Mouse (Mus musculus): ENCODE measurements around the gene Calr4. TPM values are rescaled to one million over a fixed set of nuclear protein-coding genes. Genes with fewer than 3 reads are reported as not detected.

Gene Calr4
- polyA plus RNA-seq, 1 experiment from 2014 or later = 0.11 TPM

GRCm38 (mm10) chr4:109245016-109245620 lies 10.8 kb downstream of the Calr4 start:
- no peak for DNase-seq (ENCODE audit: low spot score, missing footprints)

GRCm38 (mm10) chr4:109251605-109252004 lies 17.3 kb downstream of the Calr4 start:
- Histone ChIP-seq H3K4me2 (no peak overlapping the region), H3K9me3 (ENCODE audit: control insufficient read depth, low read length) (no peaks in the 10 kb centered on the region), H3K36me3 (ENCODE audit: control insufficient read depth, insufficient read depth, low read length) (no peaks in the 10 kb centered on the region), H3K4me1 (ENCODE audit: control insufficient read depth, insufficient read depth, low read length) (no peaks in the 10 kb centered on the region), H3K27ac (ENCODE audit: low read depth, low read length) (no peak overlapping the region), H3K27me3 (ENCODE audit: control insufficient read depth, insufficient read depth, low read length) (no peaks in the 10 kb centered on the region), H3K9ac (ENCODE audit: low read length) (no peak overlapping the region), H3K4me3 (ENCODE audit: low read depth, low read length) (no peak overlapping the region)
- ATAC-seq (ENCODE audit: low FRiP score) (no peak), DNase-seq (ENCODE audit: low spot score, missing footprints) (no peak)
- 51% methylated on average over 3 of the region's 3 CpGs for WGBS

More at GRCm38 (mm10) chr4:109245016-109245620, 10.8 kb downstream of the Calr4 start:
- H3K4me1 ChIP-seq (ENCODE audit: control insufficient read depth, insufficient read depth, low read length) = no peaks in the 10 kb centered on the region
- H3K4me2 ChIP-seq = no peak overlapping the region
- no peak for ATAC-seq (ENCODE audit: low FRiP score)
- H3K27ac ChIP-seq (ENCODE audit: low read depth, low read length) = no peak overlapping the region
- H3K4me3 ChIP-seq (ENCODE audit: low read depth, low read length) = no peak overlapping the region
- no peaks in the 10 kb centered on the region for H3K9me3 ChIP-seq (ENCODE audit: control insufficient read depth, low read length)
- H3K36me3 ChIP-seq (ENCODE audit: control insufficient read depth, insufficient read depth, low read length) = no peaks in the 10 kb centered on the region
- 82% methylated on average over 6 of the region's 6 CpGs for WGBS
- H3K27me3 ChIP-seq (ENCODE audit: control insufficient read depth, insufficient read depth, low read length) = no peaks in the 10 kb centered on the region
- H3K9ac ChIP-seq (ENCODE audit: low read length) = no peak overlapping the region

- WGBS = 85% methylated on average over 4 of the region's 4 CpGs
- DNase-seq (ENCODE audit: low spot score, missing footprints) = no peak
Measured at GRCm38 (mm10) chr4:109252199-109252598, 17.9 kb downstream of the Calr4 start.

GRCm38 (mm10) chr4:109253664-109254151 lies 19.4 kb downstream of the Calr4 start:
- WGBS = 82% methylated on average over 11 of the region's 11 CpGs
- Histone ChIP-seq H3K9ac (ENCODE audit: low read length) (no peak overlapping the region), H3K4me1 (ENCODE audit: control insufficient read depth, insufficient read depth, low read length) (no peaks in the 10 kb centered on the region), H3K27ac (ENCODE audit: low read depth, low read length) (no peak overlapping the region), H3K4me3 (ENCODE audit: low read depth, low read length) (no peak overlapping the region), H3K9me3 (ENCODE audit: control insufficient read depth, low read length) (no peaks in the 10 kb centered on the region), H3K4me2 (no peak overlapping the region), H3K36me3 (ENCODE audit: control insufficient read depth, insufficient read depth, low read length) (no peaks in the 10 kb centered on the region), H3K27me3 (ENCODE audit: control insufficient read depth, insufficient read depth, low read length) (no peaks in the 10 kb centered on the region)
- no peak for ATAC-seq (ENCODE audit: low FRiP score)
- DNase-seq (ENCODE audit: low spot score, missing footprints) = no peak

More at GRCm38 (mm10) chr4:109252199-109252598, 17.9 kb downstream of the Calr4 start:
- Histone ChIP-seq H3K4me1 (ENCODE audit: control insufficient read depth, insufficient read depth, low read length) (no peaks in the 10 kb centered on the region), H3K4me3 (ENCODE audit: low read depth, low read length) (no peak overlapping the region), H3K4me2 (no peak overlapping the region), H3K27me3 (ENCODE audit: control insufficient read depth, insufficient read depth, low read length) (no peaks in the 10 kb centered on the region), H3K27ac (ENCODE audit: low read depth, low read length) (no peak overlapping the region), H3K36me3 (ENCODE audit: control insufficient read depth, insufficient read depth, low read length) (no peaks in the 10 kb centered on the region), H3K9ac (ENCODE audit: low read length) (no peak overlapping the region), H3K9me3 (ENCODE audit: control insufficient read depth, low read length) (no peaks in the 10 kb centered on the region)
- no peak for ATAC-seq (ENCODE audit: low FRiP score)

GRCm38 (mm10) chr4:109254511-109254910 lies 20.2 kb downstream of the Calr4 start:
- Histone ChIP-seq H3K4me2 (no peak overlapping the region), H3K27ac (ENCODE audit: low read depth, low read length) (no peak overlapping the region), H3K36me3 (ENCODE audit: control insufficient read depth, insufficient read depth, low read length) (no peaks in the 10 kb centered on the region), H3K9me3 (ENCODE audit: control insufficient read depth, low read length) (no peaks in the 10 kb centered on the region), H3K9ac (ENCODE audit: low read length) (no peak overlapping the region), H3K4me3 (ENCODE audit: low read depth, low read length) (no peak overlapping the region), H3K27me3 (ENCODE audit: control insufficient read depth, insufficient read depth, low read length) (no peaks in the 10 kb centered on the region), H3K4me1 (ENCODE audit: control insufficient read depth, insufficient read depth, low read length) (no peaks in the 10 kb centered on the region)
- DNase-seq (ENCODE audit: low spot score, missing footprints) (no peak), ATAC-seq (ENCODE audit: low FRiP score) (no peak)
- WGBS = 84% methylated on average over 5 of the region's 5 CpGs

GRCm38 (mm10) chr4:109255321-109255720 lies 21.0 kb downstream of the Calr4 start:
- no peak overlapping the region for H3K27ac ChIP-seq (ENCODE audit: low read depth, low read length)
- H3K4me1 ChIP-seq (ENCODE audit: control insufficient read depth, insufficient read depth, low read length) = no peaks in the 10 kb centered on the region
- no peaks in the 10 kb centered on the region for H3K36me3 ChIP-seq (ENCODE audit: control insufficient read depth, insufficient read depth, low read length)
- WGBS = 88% methylated on average over 2 of the region's 2 CpGs
- no peak overlapping the region for H3K4me3 ChIP-seq (ENCODE audit: low read depth, low read length)
- DNase-seq (ENCODE audit: low spot score, missing footprints) = no peak
- no peak overlapping the region for H3K4me2 ChIP-seq
- H3K9ac ChIP-seq (ENCODE audit: low read length) = no peak overlapping the region
- ATAC-seq (ENCODE audit: low FRiP score) = no peak
- no peaks in the 10 kb centered on the region for H3K9me3 ChIP-seq (ENCODE audit: control insufficient read depth, low read length)
- H3K27me3 ChIP-seq (ENCODE audit: control insufficient read depth, insufficient read depth, low read length) = no peaks in the 10 kb centered on the region

GRCm38 (mm10) chr4:109255727-109256417 lies 21.6 kb downstream of the Calr4 start:
- H3K9me3 ChIP-seq (ENCODE audit: control insufficient read depth, low read length) = no peaks in the 10 kb centered on the region
- H3K4me3 ChIP-seq (ENCODE audit: low read depth, low read length) = no peak overlapping the region
- H3K9ac ChIP-seq (ENCODE audit: low read length) = no peak overlapping the region
- 84% methylated on average over 11 of the region's 11 CpGs for WGBS
- H3K4me1 ChIP-seq (ENCODE audit: control insufficient read depth, insufficient read depth, low read length) = no peaks in the 10 kb centered on the region
- H3K4me2 ChIP-seq = no peak overlapping the region
- H3K27ac ChIP-seq (ENCODE audit: low read depth, low read length) = no peak overlapping the region
- DNase-seq (ENCODE audit: low spot score, missing footprints) (no peak), ATAC-seq (ENCODE audit: low FRiP score) (no peak)
- no peaks in the 10 kb centered on the region for H3K27me3 ChIP-seq (ENCODE audit: control insufficient read depth, insufficient read depth, low read length)
- no peaks in the 10 kb centered on the region for H3K36me3 ChIP-seq (ENCODE audit: control insufficient read depth, insufficient read depth, low read length)

- 84% methylated on average over 6 of the region's 6 CpGs for WGBS
- Histone ChIP-seq H3K4me2 (no peak overlapping the region), H3K27ac (ENCODE audit: low read depth, low read length) (no peak overlapping the region), H3K9ac (ENCODE audit: low read length) (no peak overlapping the region), H3K9me3 (ENCODE audit: control insufficient read depth, low read length) (no peaks in the 10 kb centered on the region), H3K4me3 (ENCODE audit: low read depth, low read length) (no peak overlapping the region), H3K4me1 (ENCODE audit: control insufficient read depth, insufficient read depth, low read length) (no peaks in the 10 kb centered on the region), H3K36me3 (ENCODE audit: control insufficient read depth, insufficient read depth, low read length) (no peaks in the 10 kb centered on the region), H3K27me3 (ENCODE audit: control insufficient read depth, insufficient read depth, low read length) (no peaks in the 10 kb centered on the region)
- ATAC-seq (ENCODE audit: low FRiP score) = no peak
- DNase-seq (ENCODE audit: low spot score, missing footprints) = no peak
Measured at GRCm38 (mm10) chr4:109256791-109257190, 22.5 kb downstream of the Calr4 start.

GRCm38 (mm10) chr4:109257639-109258038 lies 23.4 kb downstream of the Calr4 start:
- Histone ChIP-seq H3K4me3 (ENCODE audit: low read depth, low read length) (no peak overlapping the region), H3K9ac (ENCODE audit: low read length) (no peak overlapping the region), H3K36me3 (ENCODE audit: control insufficient read depth, insufficient read depth, low read length) (no peaks in the 10 kb centered on the region), H3K4me2 (no peak overlapping the region), H3K27me3 (ENCODE audit: control insufficient read depth, insufficient read depth, low read length) (no peaks in the 10 kb centered on the region), H3K27ac (ENCODE audit: low read depth, low read length) (no peak overlapping the region), H3K9me3 (ENCODE audit: control insufficient read depth, low read length) (no peaks in the 10 kb centered on the region), H3K4me1 (ENCODE audit: control insufficient read depth, insufficient read depth, low read length) (no peaks in the 10 kb centered on the region)
- DNase-seq (ENCODE audit: low spot score, missing footprints) = no peak
- ATAC-seq (ENCODE audit: low FRiP score) = no peak

Data from midbrain, embryonic 11.5 days (tissue).